Mouse (Mus musculus) gastrocnemius, postnatal 25 days (tissue): ENCODE data around the gene Nsrp1. TPM values are rescaled to one million over a fixed set of nuclear protein-coding genes. Genes with fewer than 3 reads are reported as not detected.
A peak's percentile ranks its signal among the peaks of the same experiment; 100 is the strongest.
"Not testable (repeated sequence)": the region's sequence is repeated elsewhere in the genome, so short reads cannot be mapped to it uniquely, and the experiment has no call there.

Source experiments
- DNase-seq: peaks from one replicate; pipeline ENCODE4 v3.0.0; 2022
- long read RNA-seq, 2 experiments: library from polyadenylated mRNA; stranded (forward); transcript quantifications; one replicate each; pipeline ENCODE4 v2.0.0; 2021
- total RNA-seq, 2 experiments: library from RNA; stranded (reverse); gene quantifications; 1 replicate in 1 of 2; 2 replicates in 1 of 2; pipeline ENCODE4 v1.2.3; 2021

Gene Nsrp1
- 10 to 100 TPM in 1 of 2 experiments, 1 to 10 TPM in 1; 9.5 to 10.3 TPM for total RNA-seq
- long read RNA-seq, experiment 1, transcript Nsrp1-201 (7 exons, 3,114 nt): major isoform, 8 of 23 reads
- long read RNA-seq, experiment 1, partial matches to known transcripts: 0 of 23 reads
- long read RNA-seq, experiment 1, other reads (novel, unspliced or antisense): 15 of 23 reads
- long read RNA-seq, experiment 2, transcript Nsrp1-201 (7 exons, 3,114 nt): major isoform, 23 of 36 reads
- long read RNA-seq, experiment 2, partial matches to known transcripts: 1 of 36 reads
- long read RNA-seq, experiment 2, other reads (novel, unspliced or antisense): 12 of 36 reads

DNA sequence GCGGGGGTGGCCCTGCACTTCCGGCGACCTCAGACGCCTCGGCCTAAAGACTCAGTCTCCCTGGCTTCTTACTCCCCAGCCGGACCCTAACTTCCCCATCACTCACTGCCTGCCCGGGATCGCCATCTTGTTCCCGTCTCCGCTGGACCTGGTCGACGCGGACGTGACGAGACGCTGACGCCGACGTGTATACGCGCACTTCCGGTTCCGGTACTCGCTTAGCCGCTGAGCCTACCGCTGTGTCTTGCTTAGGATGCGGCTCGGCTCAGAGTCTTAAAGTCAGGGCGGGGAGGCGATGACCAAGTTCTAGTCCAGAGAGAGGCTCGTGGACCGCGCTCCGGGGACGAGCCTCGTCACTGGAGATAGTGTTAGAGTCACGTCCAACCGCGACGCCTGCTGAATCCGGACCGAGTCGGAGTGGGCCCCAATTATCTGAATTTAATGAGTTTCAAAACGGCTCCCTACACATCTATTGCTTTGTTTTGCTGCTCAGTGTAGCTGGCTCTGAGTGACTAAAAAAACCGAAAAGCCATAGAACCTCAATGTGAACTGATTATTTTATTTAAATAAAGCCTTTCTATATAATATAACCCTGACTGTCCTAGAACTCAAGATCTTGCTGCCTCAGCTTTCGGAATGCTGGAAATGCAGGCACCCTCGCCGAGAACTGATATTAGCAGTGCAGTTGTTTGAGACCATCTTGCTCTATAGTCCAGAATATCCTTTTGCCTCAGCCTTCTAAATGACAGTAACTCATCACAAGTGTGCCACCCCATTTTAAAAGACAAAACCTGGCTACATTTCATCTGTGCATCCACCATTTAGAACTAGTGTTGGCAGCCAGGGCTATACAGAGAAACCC lies at the start of gene Nsrp1:
TSS of gene Nsrp1 (minus strand) at position 163 of the 862 bp plus-strand sequence.
- DNase-seq: peak; percentile 88

DNA sequence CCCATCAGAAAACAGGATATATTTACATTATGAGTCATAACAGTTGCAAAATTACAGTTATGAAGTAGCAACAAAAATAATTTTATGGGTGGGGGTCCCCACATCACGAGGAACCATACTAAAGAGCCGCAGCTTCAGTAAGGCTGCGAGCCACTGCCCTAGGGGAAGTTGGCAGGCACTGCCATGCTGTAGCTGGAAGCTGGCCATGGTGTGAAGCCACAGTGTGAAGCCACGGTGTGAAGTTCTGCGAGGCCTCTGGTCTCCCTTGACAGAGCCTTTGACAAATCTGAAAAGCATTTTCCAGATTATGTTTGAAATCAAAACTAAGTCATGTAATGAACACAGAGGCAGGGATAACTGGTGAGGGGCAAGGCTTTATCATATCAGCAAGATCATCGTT lies 32.9 kb upstream of the Nsrp1 start:
- no peak for DNase-seq

DNA sequence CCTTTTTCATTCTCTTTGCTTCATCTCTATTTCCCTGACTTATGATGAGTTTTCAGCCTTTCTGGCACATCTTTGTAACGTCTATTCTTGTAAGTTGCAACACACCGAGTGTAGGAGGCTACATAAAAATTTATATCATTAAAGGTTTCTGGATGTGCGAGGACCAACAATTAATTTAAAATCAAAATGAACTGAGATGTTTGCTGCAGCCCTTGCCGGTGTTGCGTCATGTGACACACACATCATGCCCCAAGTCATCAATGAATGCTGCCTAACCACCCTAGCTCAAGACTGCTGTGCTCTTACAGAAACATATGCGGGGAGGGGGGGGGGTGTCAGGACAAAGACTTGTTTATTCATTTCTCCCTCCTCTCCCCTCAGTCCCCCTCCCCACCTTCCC lies 30.2 kb upstream of the Nsrp1 start:
- no peak for DNase-seq

DNA sequence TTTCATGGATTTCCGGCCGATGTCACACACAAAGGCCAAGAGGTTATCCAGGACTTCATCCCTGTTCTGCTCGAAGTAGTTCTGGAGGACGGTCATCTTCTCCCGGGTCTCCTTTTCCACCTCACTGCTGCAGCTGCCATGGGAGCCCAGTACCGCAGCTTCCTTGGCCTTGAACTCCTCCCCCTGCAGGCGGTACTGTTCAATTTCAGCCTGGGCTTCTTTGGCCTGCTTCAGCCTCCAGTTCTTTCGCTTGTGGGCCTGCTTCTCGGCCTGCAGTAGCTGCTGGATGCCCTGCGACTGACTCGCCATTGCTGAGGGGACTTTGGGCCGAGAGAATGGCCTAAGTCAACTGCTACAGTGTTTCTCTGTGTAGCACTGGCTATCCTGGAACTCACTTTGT lies 29.6 kb upstream of the Nsrp1 start:
- not testable (repeated sequence) for DNase-seq

DNA sequence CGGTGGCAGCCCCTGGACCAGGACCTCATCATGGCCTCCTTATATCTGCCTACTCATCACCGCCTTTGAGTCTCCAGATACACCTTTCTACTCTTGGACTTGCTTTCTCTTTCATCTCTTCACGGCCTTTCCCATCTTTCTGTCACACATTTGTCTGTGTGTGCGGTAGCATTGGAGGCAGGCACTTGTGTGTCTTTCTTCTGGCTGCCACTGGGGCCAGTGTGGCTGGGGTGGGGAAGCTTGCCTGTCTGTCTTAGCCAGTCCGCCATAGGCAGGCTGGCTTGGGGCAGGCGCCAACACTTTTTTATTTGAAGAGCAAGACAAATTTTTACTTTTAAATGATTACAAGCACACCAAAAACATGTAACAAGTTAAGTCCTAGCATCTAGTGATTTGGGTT lies 28.7 kb upstream of the Nsrp1 start:
- DNase-seq: no peak

DNA sequence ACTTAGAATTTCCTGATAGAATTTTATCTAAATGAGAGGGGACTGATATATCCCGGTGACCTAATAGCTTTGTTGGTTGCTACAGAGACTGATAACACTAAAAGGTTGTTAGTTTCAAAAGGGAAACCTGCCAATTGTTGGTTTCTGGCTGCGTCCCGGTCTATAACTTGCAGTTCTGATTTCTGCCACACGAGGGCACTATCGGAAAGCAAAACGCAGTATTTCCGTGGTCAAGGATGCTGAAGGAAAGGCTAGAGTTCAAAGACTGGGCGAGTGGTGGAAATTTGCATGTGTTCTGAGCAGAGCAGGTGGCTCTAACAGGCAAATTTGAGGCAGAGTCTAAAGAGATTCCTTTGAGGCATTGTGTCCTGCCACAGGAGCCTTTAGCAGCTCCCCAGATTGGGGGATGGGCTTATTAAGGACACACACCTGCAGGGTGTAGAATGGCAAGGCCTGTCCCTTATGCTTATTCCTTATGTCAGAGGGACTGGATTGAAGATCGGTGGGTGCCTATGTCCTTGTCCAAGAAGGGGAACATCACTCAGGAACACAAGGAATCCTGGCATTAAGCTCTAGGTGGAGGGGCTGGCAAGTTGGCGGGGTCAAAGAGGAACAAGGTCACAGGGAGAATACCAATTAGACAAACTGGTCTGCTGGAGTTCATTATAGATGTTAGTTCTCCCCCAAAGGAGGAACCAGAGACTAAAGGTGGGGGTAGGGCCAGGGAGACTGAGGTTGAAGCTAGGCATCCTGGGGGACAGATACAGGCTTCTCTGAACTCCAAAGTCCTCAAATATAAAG lies 22.1 kb upstream of the Nsrp1 start:
- DNase-seq: peak; percentile 28

DNA sequence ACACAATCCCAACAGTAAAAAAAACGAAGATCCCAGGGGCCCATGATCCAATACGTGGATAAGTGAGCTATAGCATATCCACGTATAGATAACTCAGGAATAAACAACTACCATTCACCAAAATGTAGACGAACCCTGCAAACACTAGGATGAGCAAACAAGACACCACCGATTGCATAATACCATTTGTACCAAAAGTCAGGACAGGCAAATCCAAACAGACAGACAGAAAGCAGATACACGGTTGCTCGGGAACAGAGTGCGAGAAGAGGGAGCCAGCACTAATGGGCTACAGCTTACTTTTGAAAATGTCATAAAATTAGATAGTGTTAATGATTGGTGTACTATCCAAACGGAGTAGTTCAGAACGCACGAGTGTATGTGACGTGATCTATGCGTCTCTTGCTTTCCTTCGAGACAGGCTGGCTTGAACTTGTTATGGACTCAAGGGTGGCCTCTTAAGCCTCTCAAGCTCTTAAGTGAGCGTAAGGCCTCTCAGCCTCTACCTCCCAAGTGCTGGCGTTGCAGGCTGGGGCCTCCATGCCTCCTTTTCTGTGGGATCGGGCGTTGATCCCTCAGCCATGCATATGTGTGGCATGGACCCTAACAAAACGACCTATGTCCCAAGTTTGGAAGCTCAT lies 20.2 kb upstream of the Nsrp1 start:
- DNase-seq: no peak

DNA sequence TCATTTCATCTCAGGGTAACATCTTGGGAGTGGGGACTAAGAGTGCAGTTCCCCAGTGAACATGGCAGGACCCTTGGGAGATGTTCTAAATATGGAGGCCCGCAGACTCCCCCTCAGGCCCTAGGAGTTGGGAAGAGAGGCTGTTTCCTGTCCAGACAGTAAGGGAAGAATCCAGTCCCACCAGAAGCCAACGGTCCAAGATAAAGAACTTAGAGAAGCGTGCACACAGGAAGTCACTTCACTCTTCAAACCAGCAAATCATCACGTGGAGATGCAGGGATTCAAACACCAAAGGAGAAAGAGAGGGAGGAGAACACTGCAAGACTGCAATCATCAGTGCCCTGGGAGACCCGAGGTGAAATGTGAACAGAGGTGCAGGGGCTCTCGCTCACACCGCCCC lies 18.8 kb upstream of the Nsrp1 start:
- no peak for DNase-seq

DNA sequence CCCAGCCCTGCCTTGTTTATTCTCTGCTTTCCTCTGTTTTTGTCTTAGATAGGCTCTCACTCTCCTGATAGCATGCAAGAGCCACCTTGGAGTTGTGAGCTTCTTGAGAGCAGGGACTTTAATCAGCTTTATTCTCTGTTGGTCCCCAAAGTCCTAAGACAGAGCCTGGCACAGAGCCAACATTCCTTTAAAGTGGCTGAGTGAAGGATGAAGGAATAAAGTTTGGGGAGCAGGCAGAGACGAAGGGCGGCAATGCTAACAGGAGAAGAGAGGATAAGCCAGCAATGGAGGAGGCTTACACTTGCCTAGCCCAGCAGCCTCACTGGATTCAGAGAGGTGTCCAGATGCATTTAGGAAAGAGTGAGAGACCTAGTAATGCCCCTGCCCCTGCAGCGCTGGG lies 18.3 kb upstream of the Nsrp1 start:
- no peak for DNase-seq

DNA sequence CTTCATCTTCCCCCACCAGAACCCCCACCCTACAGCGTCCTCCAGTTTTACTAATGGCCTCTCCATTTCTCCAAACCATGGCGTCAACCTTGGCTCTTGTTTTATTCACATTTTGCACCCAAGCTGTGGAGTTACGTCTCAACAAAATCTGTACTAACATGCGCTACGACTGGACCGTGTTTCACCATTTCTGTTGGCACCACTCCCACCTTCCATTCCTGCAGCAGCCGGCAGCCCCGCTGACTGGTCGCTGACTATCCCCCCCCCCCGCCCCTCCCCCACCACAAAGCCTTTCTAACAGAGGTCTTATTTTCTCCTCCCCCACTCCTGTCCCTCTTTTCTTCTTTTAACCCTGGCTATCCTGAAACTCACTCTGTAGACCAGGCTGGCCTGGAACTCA lies 17.0 kb upstream of the Nsrp1 start:
- no peak for DNase-seq

DNA sequence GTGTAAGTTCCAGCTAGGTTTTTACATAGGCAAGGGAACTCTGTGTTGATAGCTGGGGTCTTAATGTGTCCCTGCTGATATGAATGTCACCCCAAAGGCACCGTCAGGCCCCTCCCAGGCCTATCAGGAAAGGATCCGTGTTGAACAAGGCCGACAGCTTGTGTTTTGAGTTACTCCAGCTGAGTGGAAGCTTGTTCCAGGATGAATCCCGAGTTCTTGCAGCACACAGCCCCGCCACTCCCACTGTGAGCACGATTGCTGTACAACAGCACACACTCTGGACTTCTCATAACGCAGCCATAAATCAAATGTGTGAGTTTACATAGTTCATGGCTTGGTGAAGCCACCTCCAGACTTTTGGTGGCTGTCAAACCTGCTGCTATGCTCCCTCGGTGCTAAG lies 15.9 kb upstream of the Nsrp1 start:
- no peak for DNase-seq

DNA sequence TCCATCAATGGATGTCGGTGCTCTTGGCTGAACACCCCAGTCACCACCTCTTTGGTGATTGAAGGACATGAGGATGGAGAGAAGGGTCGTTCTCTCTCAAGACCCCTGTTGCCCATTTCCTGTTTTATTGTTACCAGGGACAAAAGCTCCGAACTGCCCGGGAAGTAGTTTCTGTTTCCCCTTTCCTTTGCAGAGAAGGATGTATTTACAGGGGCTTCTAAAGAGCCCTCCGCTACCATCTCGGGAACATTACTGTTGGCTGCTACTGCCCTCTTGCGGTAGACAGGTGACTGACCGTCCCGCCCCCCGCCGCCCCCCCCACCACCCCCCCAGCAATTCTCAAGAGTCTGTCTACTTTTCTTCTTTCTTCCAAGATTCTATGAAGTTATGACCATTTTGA lies 15.0 kb upstream of the Nsrp1 start:
- no peak for DNase-seq

DNA sequence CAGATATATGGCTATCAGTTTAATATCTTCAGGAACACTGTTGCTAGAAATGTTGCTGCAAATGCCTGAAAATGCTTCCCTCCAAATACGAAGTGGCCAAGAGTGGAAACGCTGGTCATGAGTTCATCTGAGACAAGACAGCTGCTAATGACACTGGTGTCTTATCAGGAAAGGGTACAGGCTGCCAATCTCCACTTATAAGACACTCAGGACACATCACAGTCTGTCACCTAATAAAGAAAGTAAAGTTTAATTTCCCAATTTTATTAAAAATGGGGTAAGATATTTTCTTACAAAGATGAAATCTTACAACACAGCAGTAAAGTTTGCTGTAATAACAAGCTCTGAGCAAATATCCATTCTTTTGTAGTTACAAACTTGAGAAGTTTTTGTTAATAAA lies 10.9 kb upstream of the Nsrp1 start:
- no peak for DNase-seq

DNA sequence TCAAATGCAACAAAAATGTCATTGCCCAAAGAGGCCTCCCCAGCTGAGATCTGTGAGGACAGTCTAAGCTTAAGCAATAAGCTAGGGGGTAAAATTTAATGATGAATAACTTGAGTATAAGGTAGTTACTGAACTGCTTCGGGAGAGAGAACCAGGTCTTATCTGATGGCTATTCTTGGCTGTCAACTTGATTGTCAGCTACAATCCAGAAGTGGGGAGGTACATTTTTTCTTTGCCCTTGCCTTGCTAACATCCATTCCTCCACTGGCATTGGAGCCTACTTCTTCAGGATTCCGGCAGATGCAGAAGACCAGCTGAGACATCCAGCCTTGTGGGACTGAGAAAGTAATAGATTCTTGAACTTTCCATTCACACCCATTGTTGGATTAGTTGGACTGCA lies 8.8 kb upstream of the Nsrp1 start:
- DNase-seq: no peak

DNA sequence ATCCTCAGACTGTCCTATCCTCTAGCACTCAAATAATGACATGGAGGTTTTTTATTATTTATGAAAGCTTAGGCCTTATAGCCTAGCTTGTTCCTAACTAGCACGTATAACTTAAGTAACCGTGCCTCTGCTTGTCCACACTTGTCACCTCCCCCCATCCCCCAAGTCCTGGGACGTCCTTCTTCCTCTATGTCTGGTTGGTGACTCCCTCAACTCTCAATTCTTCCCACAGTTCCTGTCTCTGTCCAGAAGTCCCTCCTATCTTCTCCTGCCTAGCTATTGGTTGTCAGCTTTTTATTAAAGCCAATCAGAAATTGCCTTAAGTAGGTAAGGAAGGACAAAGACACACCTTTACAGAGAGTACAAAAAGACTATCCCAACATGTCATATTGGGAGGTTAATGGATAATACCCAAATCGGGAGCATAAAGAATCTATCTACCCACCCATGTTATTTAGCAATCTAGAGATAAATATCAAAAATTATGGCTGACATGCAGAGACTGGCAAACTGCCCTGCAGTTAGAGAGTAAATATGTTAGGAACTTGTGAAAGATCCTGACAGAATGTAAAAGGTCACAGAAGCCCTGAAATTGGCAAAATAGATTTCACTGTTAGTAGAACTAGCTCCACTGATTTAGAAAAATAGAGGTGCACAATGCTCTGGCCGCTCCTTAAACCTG lies 5.9 kb upstream of the Nsrp1 start:
- no peak for DNase-seq

DNA sequence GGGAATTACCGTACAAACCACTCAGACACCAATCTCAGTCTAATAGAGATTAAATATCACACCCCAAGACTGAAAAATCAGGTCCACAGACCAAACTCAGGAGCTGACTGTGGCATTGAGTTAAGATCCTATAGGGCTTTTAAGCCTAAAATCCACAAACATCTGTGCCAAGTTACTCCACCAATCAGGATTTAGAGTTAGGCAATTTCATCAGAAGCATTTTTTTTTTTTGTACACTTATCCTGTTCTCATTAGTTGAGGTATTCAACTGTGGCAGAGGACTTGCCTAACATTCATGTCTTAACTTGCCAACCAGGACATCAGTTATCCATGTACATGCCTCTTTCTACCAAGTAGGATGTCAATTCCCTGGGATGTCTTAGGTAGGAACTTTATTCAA lies 1.1 kb upstream of the Nsrp1 start:
- no peak for DNase-seq

DNA sequence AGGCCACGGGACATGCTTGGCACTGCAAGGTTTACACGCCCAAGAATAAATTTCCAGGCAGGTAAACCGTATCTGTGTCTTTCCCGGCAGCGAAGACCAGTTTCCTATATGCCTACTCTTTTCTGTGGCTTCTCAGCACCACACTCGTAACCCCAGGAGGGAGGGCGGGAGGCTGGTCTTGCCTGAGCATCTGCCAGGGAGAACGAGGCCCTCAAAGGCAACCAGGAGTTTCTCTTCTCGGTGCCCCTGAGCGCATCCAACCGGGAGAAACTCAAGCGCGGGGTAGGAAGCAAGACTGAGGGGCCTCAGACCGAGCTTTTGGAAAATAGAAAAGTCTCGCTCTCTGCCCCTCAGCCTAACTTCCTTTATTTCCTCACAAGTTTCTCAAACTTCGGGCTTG lies 443 bp downstream of the Nsrp1 start:
- DNase-seq: peak; percentile 14

DNA sequence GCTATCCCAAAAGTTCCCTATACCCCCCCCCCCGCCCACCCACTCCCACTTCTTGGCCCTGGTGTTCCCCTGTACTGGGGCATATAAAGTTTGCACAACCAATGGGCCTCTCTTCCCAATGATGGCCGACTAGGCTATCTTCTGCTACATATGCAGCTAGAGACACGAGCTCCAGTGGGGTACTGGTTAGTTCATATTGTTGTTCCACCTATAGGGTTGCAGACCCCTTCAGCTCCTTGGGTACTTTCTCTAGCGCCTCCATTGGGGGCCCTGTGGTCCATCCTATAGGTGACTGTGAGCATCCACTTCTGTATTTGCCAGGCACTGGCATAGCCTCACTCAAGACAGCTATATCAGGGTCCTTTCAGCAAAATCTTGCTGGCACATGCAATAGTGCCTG lies 904 bp downstream of the Nsrp1 start:
- DNase-seq: not testable (repeated sequence)

DNA sequence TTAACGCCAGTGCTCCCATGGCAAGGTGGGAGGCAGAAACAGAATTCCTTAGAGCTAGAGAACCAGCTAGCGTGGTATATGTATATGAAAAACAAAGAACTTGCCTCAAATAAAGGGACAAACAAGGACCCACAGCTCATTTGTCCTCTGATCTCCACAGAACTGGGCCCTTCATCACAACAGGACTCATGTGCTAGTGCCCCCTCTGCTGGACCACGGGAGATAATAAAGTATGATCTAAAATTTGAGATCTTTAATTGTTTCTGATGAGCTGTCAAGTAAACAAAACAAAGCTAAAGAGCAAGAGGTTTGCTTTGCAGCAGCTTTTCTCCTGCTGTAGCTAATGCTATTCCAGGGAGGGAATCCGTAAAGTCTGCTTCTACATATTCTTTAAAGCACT lies 7.5 kb downstream of the Nsrp1 start:
- DNase-seq: no peak

DNA sequence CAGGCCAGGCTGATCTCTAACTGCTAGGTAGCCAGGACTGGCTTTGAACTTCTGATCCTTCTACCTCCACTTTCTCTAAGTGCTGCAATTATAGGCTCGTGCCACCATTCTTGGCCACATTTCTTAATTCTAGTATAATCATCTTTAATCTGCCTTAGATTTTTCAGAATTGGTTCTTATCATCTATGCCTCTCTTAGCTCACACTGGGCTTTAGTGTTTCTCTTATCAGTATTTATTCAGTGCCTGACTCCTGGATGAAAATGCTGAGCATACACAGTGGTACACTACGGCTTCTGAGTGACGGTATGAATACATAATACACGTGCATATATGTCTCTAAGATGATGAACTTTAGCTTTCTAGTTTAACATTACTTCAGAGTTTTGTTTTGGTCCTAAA lies 9.4 kb downstream of the Nsrp1 start:
- DNase-seq: no peak

DNA sequence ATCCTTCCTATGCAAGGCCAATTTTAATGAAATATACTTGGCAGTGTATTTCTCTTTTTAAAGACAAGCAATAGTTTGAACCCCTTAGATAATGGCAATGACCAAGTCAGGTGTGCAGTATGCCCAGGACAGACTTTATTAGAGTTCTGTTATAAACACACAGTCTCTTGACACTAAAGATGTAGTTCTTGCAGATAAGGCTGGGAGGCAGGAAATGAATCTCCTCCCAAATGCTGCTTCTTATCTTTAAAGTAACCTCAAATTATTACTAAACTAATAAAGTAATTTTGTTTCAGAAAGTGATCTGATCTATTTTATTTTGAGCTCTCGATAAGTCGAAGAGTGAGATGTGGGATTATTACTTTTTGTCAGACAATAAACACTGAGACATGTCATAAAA lies 14.8 kb downstream of the Nsrp1 start:
- DNase-seq: no peak

DNA sequence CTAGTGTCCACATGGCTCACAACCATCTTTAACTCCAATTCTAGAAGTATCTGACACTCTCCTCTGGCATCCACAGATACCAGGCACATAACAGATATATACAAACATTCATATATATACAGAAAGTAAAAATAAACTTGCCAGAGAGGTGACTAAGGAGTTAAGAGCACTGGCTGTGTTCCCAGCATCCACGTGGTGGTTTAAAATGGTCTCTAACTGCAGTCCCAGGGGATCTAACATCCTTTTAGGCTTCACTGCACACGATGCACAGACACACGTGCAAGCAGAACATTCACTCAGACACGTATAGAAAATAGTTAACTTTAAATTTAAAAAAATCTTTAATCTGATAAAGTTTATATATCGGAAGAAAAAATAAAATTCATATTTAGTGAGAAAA lies 16.3 kb downstream of the Nsrp1 start:
- no peak for DNase-seq
